Mouse (Mus musculus) lung, embryonic 15.5 days (tissue): ENCODE data around the gene F9. TPM values are rescaled to one million over a fixed set of nuclear protein-coding genes. Genes with fewer than 3 reads are reported as not detected.

Experiments
- polyA plus RNA-seq: library from polyadenylated mRNA; unstranded; fragments of >200 nt; fragmentation: Nextera tagmentation; extraction: Ambion mirVana; gene quantifications from 2 replicates; pipeline ENCODE4 v1.2.1, GENCODE M21; 2015

F9 gene
- polyA plus RNA-seq, 1 experiment from 2014 or later = not detected

Other genes with a start within 250 kb of the F9 start
- gene Mcf2, start 179.6 kb downstream of the F9 start, polyA plus RNA-seq = 0.48 and 0.61 TPM in 2 replicates